Mouse (Mus musculus) Muller cell, postnatal 12 days (primary cell): Measurements from ENCODE around the gene Exosc9.
A peak's percentile ranks its signal among the peaks of the same experiment; 100 is the strongest.
"Not testable (repeated sequence)": the region's sequence is repeated elsewhere in the genome, so short reads cannot be mapped to it uniquely, and the experiment has no call there.

Experiments
- DNase-seq: peaks from one replicate; pipeline ENCODE4 v3.0.0-alpha.2; 2015; ENCODE audit errors: inconsistent ontology term

Exosc9 gene

GRCm38 (mm10) chr3:36551851-36552384, 488 bp upstream of the Exosc9 start:
- peak; percentile 54 for DNase-seq

GRCm38 (mm10) chr3:36557601-36558000, 5.2 kb downstream of the Exosc9 start:
- no peak for DNase-seq

GRCm38 (mm10) chr3:36559606-36560005, 7.2 kb downstream of the Exosc9 start:
- no peak for DNase-seq

GRCm38 (mm10) chr3:36563666-36564065, 11.3 kb downstream of the Exosc9 start:
- no peak for DNase-seq

GRCm38 (mm10) chr3:36569836-36570235, 17.4 kb downstream of the Exosc9 start:
- DNase-seq = no peak

- no peak for DNase-seq
Observed at GRCm38 (mm10) chr3:36571361-36571826, 19.0 kb downstream of the Exosc9 start.

GRCm38 (mm10) chr3:36571827-36572378, 19.5 kb downstream of the Exosc9 start, which contains the start of gene Ccna2:
Ccna2 (minus strand) TSS chr3:36572150.
- peak; percentile 99 for DNase-seq

- DNase-seq = no peak
Observed at GRCm38 (mm10) chr3:36598811-36599210, 46.4 kb downstream of the Exosc9 start.

GRCm38 (mm10) chr3:36599773-36600172, 47.4 kb downstream of the Exosc9 start:
- not testable (repeated sequence) for DNase-seq

GRCm38 (mm10) chr3:36605894-36606783, 53.7 kb downstream of the Exosc9 start:
- no peak for DNase-seq

- DNase-seq = no peak
Observed at GRCm38 (mm10) chr3:36612687-36613086, 60.3 kb downstream of the Exosc9 start.

- DNase-seq = peak; percentile 98
Observed at GRCm38 (mm10) chr3:36613202-36613907, 60.9 kb downstream of the Exosc9 start, which contains the start of gene Bbs7. Bbs7 (minus strand) TSS chr3:36613477.

GRCm38 (mm10) chr3:36613908-36614255, 61.5 kb downstream of the Exosc9 start:
- peak; percentile 17 for DNase-seq
